ENCODE assay signal across 24 mouse cellular contexts in genomic region chr2:80273038-80273437, GRCm38 (mm10). TPM values are rescaled to one million over a fixed set of nuclear protein-coding genes. Genes with fewer than 3 reads are reported as not detected.
"Had no signal": no experiment of that assay in that cellular context is flagged by ENCODE, and none has a peak within 500 bp of the region (broad histone marks: within the 10 kb centered on the region; RNA-seq: fewer than 3 reads in every experiment).

No protein-coding gene starts in this region.

- H3K4me1 ChIP-seq: midbrain, embryonic 10.5 days; midbrain, embryonic 12.5 days; neural tube, embryonic 12.5 days; stomach, embryonic 15.5 days had no signal

- H3K4me3 ChIP-seq: midbrain, embryonic 10.5 days; midbrain, embryonic 12.5 days; myocyte; neural tube, embryonic 12.5 days; stomach, embryonic 15.5 days had no signal

- DNase-seq: lung, adult 18-20 months; lung, embryonic 14.5 days; lung, postnatal 10 days; lung, postnatal 4 days; midbrain, embryonic 14.5 days; right cerebral cortex, postnatal 14 days; thymus, adult 18-20 months; thymus, postnatal 14 days; thymus, postnatal 36 days had no signal

- H3K36me3 ChIP-seq: midbrain, embryonic 10.5 days; midbrain, embryonic 12.5 days; neural tube, embryonic 12.5 days; stomach, embryonic 15.5 days had no signal

- H3K4me2 ChIP-seq: lung, embryonic 14.5 days; midbrain, embryonic 12.5 days; neural tube, embryonic 12.5 days; stomach, embryonic 15.5 days had no signal

- H3K9ac ChIP-seq: liver, embryonic 14.5 days; lung, embryonic 14.5 days; midbrain, embryonic 12.5 days; neural tube, embryonic 12.5 days; stomach, embryonic 15.5 days had no signal

- H3K27me3 ChIP-seq: midbrain, embryonic 12.5 days; neural tube, embryonic 12.5 days; stomach, embryonic 15.5 days had no signal

- ATAC-seq: midbrain, embryonic 16.5 days had no signal

- H3K9me3 ChIP-seq: midbrain, embryonic 10.5 days; midbrain, embryonic 12.5 days; neural tube, embryonic 12.5 days; stomach, embryonic 15.5 days had no signal

- H3K27ac ChIP-seq: liver, embryonic 14.5 days; midbrain, embryonic 10.5 days; midbrain, embryonic 12.5 days; neural tube, embryonic 12.5 days; stomach, embryonic 15.5 days had no signal

RNA-seq across cellular contexts. Expression of gene Prdx6b, which starts 19.2 kb away (rescaled TPM):
- total RNA-seq: megakaryocyte-erythroid progenitor cell, adult 5-6 weeks; neutrophil, adult 5-6 weeks had no signal
- polyA plus RNA-seq: liver, embryonic 14.5 days; liver, embryonic 16.5 days; lung, embryonic 14.5 days; lung, embryonic 16.5 days; midbrain, embryonic 10.5 days; midbrain, embryonic 12.5 days; midbrain, embryonic 14.5 days; midbrain, embryonic 16.5 days; myocyte; neural tube, embryonic 12.5 days; neural tube, embryonic 14.5 days; spleen, adult 2 months; thymus, postnatal 0 days; urinary bladder, adult 2 months had no signal
